Comparison of ENCODE assay signal across 8 mouse cellular contexts in the genomic region with DNA sequence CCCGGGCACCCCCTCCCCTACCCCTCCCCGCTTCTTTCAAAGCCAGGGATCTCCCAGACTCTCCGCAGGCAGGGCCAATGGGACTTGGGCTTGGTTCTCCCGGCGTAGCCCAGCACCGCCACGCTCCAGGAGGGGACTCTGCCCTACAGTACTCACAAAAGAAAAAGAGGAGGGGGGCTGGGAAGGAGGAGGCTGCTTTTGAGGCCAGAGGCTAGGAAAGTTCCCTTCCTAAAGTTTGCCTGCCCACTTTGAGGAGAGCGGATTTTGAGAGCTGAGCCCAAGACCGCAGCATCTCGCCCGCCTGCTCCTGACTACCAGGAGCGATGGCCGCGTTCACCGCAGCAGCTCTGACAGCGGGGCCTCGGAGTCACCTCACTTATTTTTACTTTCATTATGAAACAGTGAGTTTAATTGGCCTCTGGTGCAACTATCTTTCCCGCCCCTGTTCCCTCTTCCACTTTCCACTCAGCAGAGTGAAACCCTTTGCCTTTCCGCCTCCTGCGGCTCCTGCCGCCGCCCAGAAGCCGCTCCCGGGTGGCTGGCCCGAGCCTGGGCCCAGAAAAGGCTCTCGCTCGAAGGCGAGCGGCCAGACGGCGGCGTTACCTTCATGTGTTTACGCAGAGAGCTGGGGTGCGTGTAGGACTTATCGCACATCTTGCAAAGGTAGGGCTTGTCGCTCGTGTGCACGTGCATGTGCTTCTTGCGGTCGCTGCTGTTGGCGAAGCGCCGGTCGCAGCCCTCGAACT. TPM values are rescaled to one million over a fixed set of nuclear protein-coding genes. Genes with fewer than 3 reads are reported as not detected.
DNase-seq lines count a peak whose midpoint lies in the region; ATAC-seq and TF ChIP-seq lines count a peak whose summit lies in the region.

Gene Zic4, plus strand, starts transcription at position 558 of the 746 bp plus-strand sequence.

- peak; percentile 12; the same call in 1 of the 2 replicates for TF ChIP-seq POLR2A in brain, embryonic 14.5 days (IDR thresholded peaks at IDR 0.05; ENCODE audit: borderline replicate concordance, extremely low read depth, insufficient read depth, insufficient read length, poor library complexity, severe bottlenecking)
- TF ChIP-seq POLR2A in limb, embryonic 14.5 days (IDR thresholded peaks at IDR 0.05; ENCODE audit: borderline replicate concordance, extremely low read depth, insufficient read depth, insufficient read length), result no peak
- no peak for TF ChIP-seq POLR2A in olfactory bulb, adult 2 months (IDR thresholded peaks at IDR 0.05; ENCODE audit: insufficient read depth, low read depth, low read length)

- 1% methylated on average over 45 of the region's 45 CpGs for WGBS in kidney, postnatal 0 days
- WGBS in forebrain, embryonic 14.5 days, result 1% methylated on average over 45 of the region's 45 CpGs
- WGBS in limb, embryonic 14.5 days, result 1% methylated on average over 44 of the region's 45 CpGs
- WGBS in olfactory bulb, adult 2 months, result 3% methylated on average over 45 of the region's 45 CpGs

- ATAC-seq in kidney, postnatal 0 days (replicated peaks; ENCODE audit: low FRiP score, low read depth), result no peak
- peak; percentile 47; the same call in 1 of the 2 replicates for ATAC-seq in forebrain, embryonic 14.5 days
- peak; percentile 21; the same call in 1 of the 2 replicates for ATAC-seq in limb, embryonic 14.5 days (ENCODE audit: low FRiP score, low read depth)

- no peaks in the 10 kb centered on the region for H3K36me3 ChIP-seq in kidney, postnatal 0 days (ENCODE audit: insufficient read depth, low read length)
- peaks cover 4% of the 10 kb centered on the region; the same call in 1 of the 2 replicates for H3K36me3 ChIP-seq in forebrain, embryonic 14.5 days (ENCODE audit: control insufficient read depth, insufficient read depth, low read length)
- H3K36me3 ChIP-seq in limb, embryonic 14.5 days (ENCODE audit: control insufficient read depth, insufficient read depth, low read length), result no peaks in the 10 kb centered on the region

- H3K9me3 ChIP-seq in kidney, postnatal 0 days (replicated peaks; ENCODE audit: low read length), result no peaks in the 10 kb centered on the region
- no peaks in the 10 kb centered on the region for H3K9me3 ChIP-seq in forebrain, embryonic 14.5 days (replicated peaks; ENCODE audit: control insufficient read depth, low read length)
- H3K9me3 ChIP-seq in limb, embryonic 14.5 days (ENCODE audit: control insufficient read depth, low read length), result no peaks in the 10 kb centered on the region

- H3K27ac ChIP-seq in kidney, postnatal 0 days, result no peak within 1 kb of the TSS
- H3K27ac ChIP-seq in forebrain, embryonic 14.5 days (ENCODE audit: low read depth, low read length), result peak within 1 kb of the TSS; percentile 95
- H3K27ac ChIP-seq in limb, embryonic 14.5 days (replicated peaks; ENCODE audit: low read depth, low read length), result no peak within 1 kb of the TSS
- peak within 1 kb of the TSS; percentile 87 for H3K27ac ChIP-seq in olfactory bulb, adult 2 months (ENCODE audit: insufficient read depth, low read depth, low read length)

- no peak for TF ChIP-seq CTCF in kidney, postnatal 0 days (IDR thresholded peaks at IDR 0.05; ENCODE audit: low read depth)
- TF ChIP-seq CTCF in brain, embryonic 14.5 days (IDR thresholded peaks at IDR 0.05; ENCODE audit: borderline replicate concordance, extremely low read depth, insufficient read depth, insufficient read length), result no peak
- TF ChIP-seq CTCF in olfactory bulb, adult 2 months (IDR thresholded peaks at IDR 0.05; ENCODE audit: insufficient read depth, low read depth, low read length), result no peak

- H3K27me3 ChIP-seq in kidney, postnatal 0 days (ENCODE audit: insufficient read depth, low read length), result peaks cover 80% of the 10 kb centered on the region
- peaks cover 19% of the 10 kb centered on the region for H3K27me3 ChIP-seq in forebrain, embryonic 14.5 days (replicated peaks; ENCODE audit: control insufficient read depth, insufficient read depth, low read length)
- peaks cover 86% of the 10 kb centered on the region for H3K27me3 ChIP-seq in limb, embryonic 14.5 days (ENCODE audit: control insufficient read depth, insufficient read depth, low read length)

- H3K4me2 ChIP-seq in kidney, postnatal 0 days (ENCODE audit: low read length), result peak within 1 kb of the TSS; percentile 49
- H3K4me2 ChIP-seq in forebrain, embryonic 14.5 days (ENCODE audit: low read length), result peak within 1 kb of the TSS; percentile 57
- H3K4me2 ChIP-seq in limb, embryonic 14.5 days (replicated peaks; ENCODE audit: low read depth, low read length, severe bottlenecking), result peak within 1 kb of the TSS; percentile 47

- H3K9ac ChIP-seq in kidney, postnatal 0 days (ENCODE audit: low read depth, low read length), result no peak within 1 kb of the TSS
- peak within 1 kb of the TSS; percentile 93 for H3K9ac ChIP-seq in forebrain, embryonic 14.5 days (ENCODE audit: low read length)
- peak within 1 kb of the TSS; percentile 34; the same call in 1 of the 2 replicates for H3K9ac ChIP-seq in limb, embryonic 14.5 days (ENCODE audit: low read depth, low read length, severe bottlenecking)

- DNase-seq in kidney, postnatal 0 days (ENCODE audit: low spot score), result no peak
- DNase-seq in kidney, adult 18-20 months, result no peak
- peak; percentile 88 for DNase-seq in brain, embryonic 14.5 days (ENCODE audit: low read depth)
- DNase-seq in forebrain, embryonic 14.5 days (ENCODE audit: low spot score), result peak; percentile 74
- DNase-seq in limb, embryonic 14.5 days (ENCODE audit: low spot score), result no peak
- no peak for DNase-seq in right cerebral cortex, adult 18-20 months
- DNase-seq in right cerebral cortex, postnatal 14 days, result no peak

- peaks cover 5% of the 10 kb centered on the region; the same call in 1 of the 2 replicates for H3K4me1 ChIP-seq in kidney, postnatal 0 days (replicated peaks; ENCODE audit: insufficient read depth, low read length)
- no peaks in the 10 kb centered on the region for H3K4me1 ChIP-seq in forebrain, embryonic 14.5 days (ENCODE audit: control insufficient read depth, insufficient read depth, low read length)
- H3K4me1 ChIP-seq in limb, embryonic 14.5 days (ENCODE audit: control insufficient read depth, insufficient read depth, low read length), result peaks cover 3% of the 10 kb centered on the region; the same call in 1 of the 2 replicates
- H3K4me1 ChIP-seq in olfactory bulb, adult 2 months (ENCODE audit: control insufficient read depth, insufficient read depth, low read length), result peaks cover 4% of the 10 kb centered on the region; the same call in 1 of the 2 replicates

- peak within 1 kb of the TSS; percentile 25 for H3K4me3 ChIP-seq in kidney, postnatal 0 days (replicated peaks; ENCODE audit: low read depth, low read length)
- H3K4me3 ChIP-seq in forebrain, embryonic 14.5 days (ENCODE audit: low read depth, low read length), result peak within 1 kb of the TSS; percentile 60
- H3K4me3 ChIP-seq in limb, embryonic 14.5 days (replicated peaks; ENCODE audit: low read length), result peak within 1 kb of the TSS; percentile 34
- peak within 1 kb of the TSS; percentile 58 for H3K4me3 ChIP-seq in olfactory bulb, adult 2 months (ENCODE audit: insufficient read depth, low read depth, low read length)

RNA-seq across cellular contexts. Expression of gene Zic4, which starts in this region (rescaled TPM):
- not detected in 2 replicates for polyA plus RNA-seq in kidney, postnatal 0 days (2015; fragmentation: Nextera tagmentation; extraction: Ambion mirVana)
- 89.6 and 91.1 TPM in 2 replicates for polyA plus RNA-seq in brain, embryonic 14.5 days (2012; rRNA removed)
- 45.1 and 56.3 TPM in 2 replicates for polyA plus RNA-seq in forebrain, embryonic 14.5 days (2014; fragmentation: Nextera tagmentation; extraction: Ambion mirVana)
- 0.38 and 0.69 TPM in 2 replicates for polyA plus RNA-seq in limb, embryonic 14.5 days (2012; rRNA removed)
- 0.10 and 0.39 TPM in 2 replicates for polyA plus RNA-seq in limb, embryonic 14.5 days (2014; fragmentation: Nextera tagmentation; extraction: Ambion mirVana)
- not detected in 2 replicates for polyA plus RNA-seq in olfactory bulb, adult 2 months (2012; ENCODE audit: insufficient read depth, insufficient read length, low replicate concordance, missing spikeins)

Comparison
In these comparisons a context has a peak if more than half of its experiments do, and no peak if none do; other contexts are left out.
1. RNA of gene Zic4 (polyA plus RNA-seq): 89.6 to 91.1 TPM in brain, embryonic 14.5 days and 45.1 to 56.3 TPM in forebrain, embryonic 14.5 days; 0.10 to 0.69 TPM in limb, embryonic 14.5 days, not detected in kidney, postnatal 0 days and not detected in olfactory bulb, adult 2 months; every median in the first group is over 10 times any median in the second.
2. Peak in ATAC-seq, H3K4me3 ChIP-seq, H3K9ac ChIP-seq and H3K4me2 ChIP-seq in limb, embryonic 14.5 days; RNA of the gene not detected or under 1 TPM.
3. DNase-seq: peak in brain, embryonic 14.5 days (single experiment) and forebrain, embryonic 14.5 days (single experiment); none in kidney, postnatal 0 days (single experiment), kidney, adult 18-20 months (single experiment), limb, embryonic 14.5 days (single experiment), right cerebral cortex, adult 18-20 months (single experiment) and right cerebral cortex, postnatal 14 days (single experiment).
4. H3K27ac ChIP-seq: peak in forebrain, embryonic 14.5 days (single experiment) and olfactory bulb, adult 2 months (single experiment); none in kidney, postnatal 0 days (single experiment) and limb, embryonic 14.5 days (single experiment).
5. Peak in every context shown above with its lines, with median percentiles within 50 percentile points of each other: H3K4me2 ChIP-seq and H3K4me3 ChIP-seq.